Mouse (Mus musculus) heart, adult 2 months (tissue): Measurements from ENCODE around the gene Nptxr.

Experiments used
- CTCF ChIP-seq: fragments of 200-600 bp; IDR thresholded peaks from 2 replicates; pipeline ENCODE4 v1.8.1; 2022; ENCODE audit warnings: antibody characterized with exemption, mild to moderate bottlenecking, moderate library complexity
- POLR2A ChIP-seq: fragments of 200-500 bp; IDR thresholded peaks from 2 replicates; pipeline ENCODE4 v1.6.1; 2011; ENCODE audit warnings: mild to moderate bottlenecking, low read depth, low read length, control low read depth; ENCODE audit not compliant: insufficient read depth

- TF ChIP-seq POLR2A, result no peak
- TF ChIP-seq CTCF, result no peak
Measured at GRCm38 (mm10) chr15:79766586-79767071, 37.9 kb downstream of the Nptxr start.
